Mouse (Mus musculus) c-Kit-positive CD71-negative TER-119-negative erythroid progenitor cells, embryonic 14.5 days (primary cell): ENCODE data around the gene Phf21a.
"Not testable (repeated sequence)": the region's sequence is repeated elsewhere in the genome, so short reads cannot be mapped to it uniquely, and the experiment has no call there.

Experiments
- DNase-seq: peaks from one replicate; pipeline ENCODE4 v3.0.0-alpha.2; 2013; ENCODE audit warnings: low read depth

The Phf21a gene

DNA sequence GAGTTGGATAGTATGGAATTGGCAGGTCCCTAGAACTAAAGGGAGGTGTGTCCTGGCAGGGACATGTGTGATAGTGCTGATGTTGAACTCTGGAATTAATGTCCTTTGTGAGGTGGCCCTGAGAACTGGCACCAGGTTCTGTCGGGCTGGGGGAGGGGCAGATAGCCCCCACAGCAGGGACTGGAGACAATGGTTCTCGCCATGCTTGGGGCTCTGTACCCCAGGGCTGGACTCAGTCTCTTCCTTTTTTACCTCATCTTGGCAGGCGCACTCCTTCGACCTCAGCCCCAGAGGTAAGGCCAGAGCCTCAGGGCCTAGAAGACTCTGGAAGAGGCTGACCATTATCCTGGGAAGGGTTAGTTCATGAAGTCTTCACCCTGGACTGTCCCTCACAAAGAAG lies 289.8 kb downstream of the Phf21a start:
- no peak for DNase-seq

GRCm38 (mm10) chr2:92384101-92384500 lies 291.2 kb downstream of the Phf21a start:
- no peak for DNase-seq

- DNase-seq: no peak
Measured at GRCm38 (mm10) chr2:92385113-92386051, 292.5 kb downstream of the Phf21a start.

DNA sequence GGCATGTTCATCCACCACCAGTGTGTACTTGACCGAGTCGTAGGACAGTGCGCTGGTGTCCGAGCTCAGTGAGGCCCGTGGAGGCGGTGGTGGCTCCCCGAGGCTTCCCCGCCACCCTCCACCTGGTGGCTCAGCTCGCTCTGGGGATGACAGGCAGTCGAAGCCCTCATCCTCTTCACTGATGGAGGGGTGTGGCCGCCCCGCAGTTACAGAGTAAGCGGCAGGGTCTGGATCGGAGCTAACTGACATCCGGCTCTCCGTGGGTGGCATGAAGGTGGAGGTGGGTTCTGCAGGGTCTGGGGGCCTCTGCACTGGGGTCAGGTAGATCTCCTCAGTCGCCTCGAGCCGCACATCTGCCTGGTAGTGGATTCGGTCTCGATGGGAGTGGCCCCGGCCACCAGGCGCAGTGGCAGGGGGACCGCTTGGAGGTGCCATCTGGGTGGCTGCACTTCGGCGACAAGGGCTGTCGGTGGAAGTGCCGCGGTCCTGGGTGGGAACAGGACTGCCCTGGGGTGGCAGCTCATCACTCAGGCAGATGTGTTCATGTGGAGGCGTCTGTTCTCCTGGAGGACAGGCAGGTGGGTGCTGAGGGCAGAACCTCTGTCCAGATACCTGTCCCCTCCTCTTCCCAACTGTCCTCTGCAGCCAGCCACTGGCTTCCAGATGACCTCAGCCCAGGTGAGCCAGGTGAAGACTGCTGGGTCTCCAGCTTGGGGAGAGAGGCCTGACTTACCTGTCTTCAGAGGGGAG lies 294.1 kb downstream of the Phf21a start:
- DNase-seq: no peak

GRCm38 (mm10) chr2:92387646-92388045 lies 294.7 kb downstream of the Phf21a start:
- DNase-seq: no peak

- no peak for DNase-seq
Measured at GRCm38 (mm10) chr2:92388081-92388517, 295.2 kb downstream of the Phf21a start.

DNA sequence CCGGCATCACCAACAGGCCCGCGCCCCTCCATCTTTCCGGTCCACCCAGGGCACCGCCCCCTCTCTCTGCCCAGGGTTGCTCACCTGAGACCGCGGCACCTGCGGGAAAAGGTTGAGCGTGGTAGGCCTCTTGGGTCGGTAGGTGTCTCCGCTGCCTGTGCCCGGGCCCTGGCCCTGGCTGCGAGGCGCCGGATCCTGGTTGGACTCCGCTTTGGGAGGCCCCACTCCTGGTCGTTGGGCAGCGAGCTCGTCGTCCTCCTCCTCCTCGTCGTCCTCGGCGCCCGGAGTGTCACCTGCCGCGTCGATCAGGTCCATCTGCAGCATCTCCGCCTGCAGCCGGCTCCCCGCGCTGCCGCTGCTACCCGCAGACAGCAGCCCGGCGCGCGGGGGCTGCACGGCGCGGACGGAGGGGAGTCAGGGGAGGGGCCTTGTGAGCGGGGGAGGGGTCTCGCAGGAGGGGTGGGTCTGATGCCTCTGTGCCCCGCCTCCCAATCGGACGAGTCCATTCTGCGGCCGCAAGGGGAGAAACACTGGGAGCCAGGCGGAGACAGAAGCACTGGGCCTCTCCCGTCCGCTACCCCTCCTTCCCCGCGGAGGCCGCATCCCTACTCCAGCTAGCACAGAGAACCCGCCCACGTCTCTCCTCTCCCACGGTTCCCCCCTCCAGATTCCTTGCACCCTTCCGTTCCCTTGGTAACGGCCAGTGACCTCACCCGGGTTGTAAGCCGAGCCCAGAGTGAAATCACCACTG lies 296.1 kb downstream of the Phf21a start:
- no peak for DNase-seq

GRCm38 (mm10) chr2:92389645-92390044 lies 296.7 kb downstream of the Phf21a start:
- no peak for DNase-seq

DNA sequence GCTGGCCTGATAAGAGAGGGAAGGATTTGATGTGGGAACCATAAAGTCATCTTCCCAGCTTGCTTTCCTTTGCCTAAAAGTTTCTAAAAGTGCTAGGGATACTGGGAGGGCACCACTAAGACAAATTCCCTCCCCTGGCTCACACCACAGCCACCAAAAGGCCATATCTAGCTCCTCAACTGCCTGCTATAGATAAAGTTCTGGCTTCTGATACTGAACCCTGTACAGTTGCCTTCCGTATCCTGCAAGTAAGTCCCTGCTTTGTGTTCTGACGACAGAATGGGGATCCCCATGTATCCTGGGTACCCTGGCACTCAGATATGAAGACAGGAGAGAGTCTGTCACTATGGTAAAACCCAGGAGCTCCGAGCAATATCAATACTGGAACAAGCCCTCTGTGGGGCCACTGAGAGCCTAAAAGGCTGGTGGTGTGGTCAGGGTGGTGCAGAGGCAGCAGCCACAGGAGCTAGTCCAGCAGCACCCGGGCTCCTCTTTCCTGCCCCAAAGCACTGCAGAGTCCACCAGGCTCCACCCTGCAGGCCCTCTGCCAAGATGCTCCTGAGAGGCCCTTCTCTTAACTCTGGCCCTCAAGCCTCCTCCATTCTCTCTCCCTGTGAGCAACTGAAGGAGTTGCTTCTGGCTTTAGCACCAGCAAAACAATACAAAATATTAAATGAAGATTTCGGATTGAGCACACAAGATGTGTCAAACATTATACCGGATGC lies 297.5 kb downstream of the Phf21a start:
- no peak for DNase-seq

DNA sequence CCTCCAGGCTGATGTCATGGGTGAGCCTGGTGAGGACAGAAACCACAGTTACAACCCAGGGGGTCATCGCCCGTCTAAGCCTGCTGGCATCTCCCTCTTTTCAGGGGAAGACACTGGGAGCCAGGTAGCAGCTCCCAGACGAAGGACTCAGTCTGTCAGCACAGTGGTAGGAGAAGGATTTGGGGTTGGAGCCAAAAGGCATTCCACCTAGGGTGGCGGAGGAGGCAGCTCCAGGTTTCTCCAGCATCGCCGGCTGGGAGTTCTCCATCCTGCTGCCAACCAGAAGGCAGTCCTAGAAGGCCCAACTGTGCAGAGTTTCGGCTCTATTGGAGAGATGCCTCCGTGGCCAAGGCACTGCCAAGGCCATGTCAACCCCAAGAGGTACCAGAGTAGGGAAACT lies 298.2 kb downstream of the Phf21a start:
- no peak for DNase-seq

- no peak for DNase-seq
Measured at GRCm38 (mm10) chr2:92391703-92392317, 298.9 kb downstream of the Phf21a start.

- DNase-seq: no peak
Measured at GRCm38 (mm10) chr2:92392318-92393264, 299.7 kb downstream of the Phf21a start.

DNA sequence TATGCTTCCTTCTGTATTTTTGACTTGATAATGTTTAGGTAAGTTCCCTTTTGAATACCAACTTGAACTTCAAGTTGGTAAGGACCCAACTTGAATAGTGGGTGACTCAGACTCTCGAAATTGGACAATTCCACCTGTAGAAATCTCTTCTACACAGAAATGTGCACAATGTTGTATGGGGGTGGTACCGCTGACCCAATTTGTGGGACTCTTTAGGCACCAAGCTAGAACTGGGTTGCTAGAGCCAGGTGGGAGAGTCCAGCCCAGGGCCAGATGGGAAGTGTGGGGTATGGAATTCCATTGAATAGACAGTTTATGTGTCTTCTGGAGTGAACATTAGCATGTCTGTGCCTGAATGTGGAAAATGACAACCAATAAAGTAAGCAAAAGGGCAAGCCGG lies 302.6 kb downstream of the Phf21a start:
- no peak for DNase-seq

GRCm38 (mm10) chr2:92397436-92397835 lies 304.5 kb downstream of the Phf21a start:
- DNase-seq: no peak

DNA sequence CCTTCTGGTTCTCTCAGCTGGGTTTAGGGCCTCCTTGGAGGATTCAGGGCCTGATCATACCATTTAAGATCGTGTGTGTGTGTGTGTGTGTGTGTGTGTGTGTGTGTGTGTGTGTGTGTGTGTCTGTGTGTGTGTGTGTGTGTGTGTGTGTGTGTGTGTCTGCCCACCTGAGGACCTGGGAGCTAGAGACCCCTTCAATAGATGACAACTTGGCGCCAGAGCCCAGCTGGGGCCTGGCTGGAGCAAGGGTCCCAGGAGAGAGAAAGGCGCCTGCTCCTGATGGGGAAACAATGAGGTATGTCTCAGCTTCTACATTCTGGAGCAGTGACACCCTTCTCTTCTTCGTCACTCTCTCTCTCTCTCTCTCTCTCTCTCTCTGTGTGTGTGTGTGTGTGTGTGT lies 307.0 kb downstream of the Phf21a start:
- DNase-seq: not testable (repeated sequence)

DNA sequence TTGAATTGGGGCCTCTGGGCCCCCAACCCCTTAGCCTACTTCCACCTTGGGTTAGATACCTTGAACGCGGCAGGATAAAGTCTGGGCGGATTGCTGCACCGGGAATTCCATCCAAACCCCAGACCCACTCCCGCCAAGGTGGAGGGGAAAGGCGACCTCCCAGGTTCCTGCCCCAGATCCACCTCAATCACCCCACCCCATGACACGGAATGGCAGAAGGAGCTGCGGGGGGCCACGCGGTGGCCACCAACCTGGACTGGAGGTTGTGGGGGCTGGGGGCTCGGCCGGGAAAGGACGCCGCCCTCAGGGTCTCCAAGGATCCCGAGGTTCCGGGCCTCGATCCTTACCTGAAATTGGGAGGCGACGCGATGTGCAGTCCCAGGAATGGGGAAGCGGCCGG lies 307.8 kb downstream of the Phf21a start:
- no peak for DNase-seq

GRCm38 (mm10) chr2:92401091-92401561 lies 308.2 kb downstream of the Phf21a start, which contains the start of gene Mapk8ip1:
Mapk8ip1 (minus strand) TSS chr2:92401263.
- no peak for DNase-seq

DNA sequence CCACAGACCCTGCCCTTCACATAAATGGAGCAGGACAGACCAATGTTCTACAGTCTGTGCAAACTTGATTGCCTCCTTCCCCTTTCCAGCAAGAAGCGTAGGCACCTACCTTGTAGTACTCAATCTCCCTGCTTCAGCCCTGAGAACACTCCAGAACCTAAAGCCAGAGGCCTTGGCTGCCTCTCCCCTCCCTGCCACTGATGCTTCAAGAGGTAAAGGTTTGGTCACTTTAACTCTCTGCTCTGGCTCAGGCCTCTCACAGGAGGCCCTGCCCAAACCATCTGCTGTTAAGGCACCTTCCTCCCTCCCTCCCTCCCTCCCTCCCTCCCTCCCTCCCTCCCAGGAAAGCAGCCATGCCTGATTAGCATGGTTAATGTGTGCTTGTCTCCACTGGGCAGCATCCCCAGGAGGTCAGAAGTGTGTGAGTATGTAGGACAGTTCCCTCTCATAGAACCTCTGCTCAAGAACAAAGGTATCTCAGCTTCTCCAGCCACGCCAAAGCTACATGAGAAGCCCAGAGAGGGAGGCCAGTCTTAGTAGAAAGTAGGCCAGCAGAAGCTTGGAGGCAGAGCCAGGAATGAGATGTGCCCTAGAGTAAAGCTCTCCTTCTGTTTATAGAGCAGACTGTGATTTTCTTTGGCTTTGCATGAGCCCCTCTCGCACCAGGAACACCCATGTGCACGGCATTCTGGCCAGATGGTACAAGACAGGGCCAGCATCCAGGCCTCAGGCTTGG lies 309.8 kb downstream of the Phf21a start:
- no peak for DNase-seq

DNA sequence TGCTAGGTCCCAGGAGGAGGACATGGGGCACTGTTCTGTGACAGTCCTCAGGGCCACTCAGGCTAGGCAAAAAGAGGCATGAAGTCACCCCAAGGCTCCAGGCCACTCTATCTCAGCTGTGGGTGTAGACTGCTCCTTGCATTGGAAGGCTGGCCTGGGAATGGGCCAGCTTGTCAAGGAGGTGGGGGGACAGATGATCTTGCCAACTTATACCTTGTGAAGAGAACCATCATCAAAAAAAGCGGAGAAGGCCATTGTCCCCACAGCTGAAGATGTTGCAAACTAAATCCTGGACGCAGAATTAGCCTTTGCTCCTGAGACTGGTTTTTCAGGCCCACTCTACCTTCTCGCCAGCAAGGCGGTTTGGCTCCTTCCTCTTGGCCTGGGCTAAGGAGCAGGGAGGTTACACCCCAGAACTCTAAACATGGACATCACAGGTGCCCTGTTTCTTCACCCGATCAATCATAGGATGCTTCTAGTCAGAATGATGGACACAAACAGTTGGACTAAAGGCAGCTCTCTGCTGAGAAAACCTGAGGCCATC lies 310.9 kb downstream of the Phf21a start:
- DNase-seq: no peak
